Mouse (Mus musculus) limb, embryonic 14.5 days (tissue): ENCODE measurements around the gene Mavs. TPM values are rescaled to one million over a fixed set of nuclear protein-coding genes. Genes with fewer than 3 reads are reported as not detected.

ENCODE experiments used
- ATAC-seq: fragments of 200-750 bp; cut with Nextera tagmentation; 2 replicates; pipeline ENCODE4 v1.8.0; 2017; ENCODE audit warnings: low read depth, moderate number of reproducible peaks, moderate TSS enrichment; ENCODE audit not compliant: low FRiP score
- DNase-seq: peaks from one replicate; pipeline ENCODE4 v3.0.0-alpha.2; 2015; ENCODE audit warnings: low spot score
- H3K27ac ChIP-seq: fragments of 300-500 bp; sonication (generic); replicated peaks from 2 replicates; pipeline ENCODE4 v1.5.1; 2014; ENCODE audit warnings: low read depth, mild to moderate bottlenecking, low read length, moderate library complexity, mixed read lengths
- H3K27me3 ChIP-seq: fragments of 300-500 bp; sonication (generic); 2 replicates; pipeline ENCODE4 v1.6.1; 2014; ENCODE audit warnings: low read length, mixed read lengths; ENCODE audit not compliant: control insufficient read depth, insufficient read depth
- H3K36me3 ChIP-seq: fragments of 300-500 bp; sonication (generic); 2 replicates; pipeline ENCODE4 v1.6.1; 2014; ENCODE audit warnings: mild to moderate bottlenecking, low read length, moderate library complexity, mixed read lengths; ENCODE audit not compliant: control insufficient read depth, insufficient read depth
- H3K4me1 ChIP-seq: fragments of 300-500 bp; sonication (generic); 2 replicates; pipeline ENCODE4 v1.6.1; 2014; ENCODE audit warnings: antibody characterized with exemption, low read length, mixed read lengths; ENCODE audit not compliant: control insufficient read depth, insufficient read depth
- H3K4me2 ChIP-seq: fragments of 300-500 bp; sonication (generic); replicated peaks from 2 replicates; pipeline ENCODE4 v1.6.1; 2014; ENCODE audit warnings: low read depth, mild to moderate bottlenecking, low read length, moderate library complexity; ENCODE audit not compliant: severe bottlenecking
- H3K4me3 ChIP-seq: fragments of 300-500 bp; sonication (generic); replicated peaks from 2 replicates; pipeline ENCODE4 v1.5.1; 2014; ENCODE audit warnings: low read length
- H3K9ac ChIP-seq: fragments of 300-500 bp; sonication (generic); 2 replicates; pipeline ENCODE4 v1.6.1; 2014; ENCODE audit warnings: mild to moderate bottlenecking, low read depth, low read length, moderate library complexity; ENCODE audit not compliant: severe bottlenecking
- H3K9me3 ChIP-seq: fragments of 300-500 bp; sonication (generic); 2 replicates; pipeline ENCODE4 v1.6.1; 2016; ENCODE audit warnings: low read length; ENCODE audit not compliant: control insufficient read depth
- POLR2A ChIP-seq: fragments of 200-500 bp; IDR thresholded peaks from 2 replicates; pipeline ENCODE4 v1.8.0; 2012; ENCODE audit warnings: inconsistent platforms, mild to moderate bottlenecking, moderate library complexity, borderline replicate concordance; ENCODE audit not compliant: insufficient read depth, insufficient read length; ENCODE audit errors: extremely low read depth
- WGBS: fragments of 180-500 bp; shearing (Covaris S2); extraction: QIAGEN DNeasy Blood & Tissue Kit; methylation state at CpG from one replicate; pipeline ENCODE4 v1.1.7; 2014; 5-methylcytosine and 5-hydroxymethylcytosine counted together
- polyA plus RNA-seq, 2 experiments: library from polyadenylated mRNA; depleted of rRNA in 1 of 2; stranded (reverse) in 1 of 2; unstranded in 1 of 2; fragments of >200 nt; fragmentation: Nextera tagmentation in 1 of 2; extraction: Ambion mirVana in 1 of 2; gene quantifications; 2 replicates each; pipeline versions ENCODE4 v1.2.1 to v1.2.3; 2012 to 2014

Mavs gene
- polyA plus RNA-seq, 2 experiments = 18.6 to 27.4 TPM

DNA sequence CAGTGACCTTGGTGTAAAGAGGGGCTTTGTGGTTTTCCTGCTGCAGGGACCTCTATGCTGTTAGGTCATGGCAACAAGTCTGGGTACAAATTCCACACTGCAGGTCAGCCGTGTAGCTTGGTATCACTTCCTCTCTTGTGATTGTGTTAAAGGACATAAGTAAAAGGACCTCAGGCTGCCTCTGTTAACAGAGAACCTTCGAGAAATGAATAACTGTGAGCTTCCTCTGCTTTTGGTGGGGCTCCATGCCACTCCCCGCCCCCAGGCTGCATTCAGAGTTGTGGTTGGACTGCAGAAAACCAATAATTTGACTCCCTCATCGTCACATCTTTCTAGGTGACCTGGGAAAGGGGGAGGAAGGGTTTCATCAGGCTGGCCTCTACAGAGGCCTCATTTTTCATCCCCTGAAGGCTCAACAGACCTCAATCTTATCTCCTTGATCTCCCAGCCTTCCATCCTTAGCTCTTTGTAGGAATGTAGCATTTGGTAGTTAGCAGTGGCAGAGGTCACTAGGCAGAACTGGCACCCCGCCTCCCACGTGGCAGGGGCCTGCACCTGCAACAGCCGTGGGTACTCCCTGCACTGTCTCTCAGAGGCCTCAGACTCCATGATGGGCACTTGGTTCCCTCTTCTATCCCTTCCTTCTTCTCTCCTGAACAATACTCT, 1.2 kb downstream of the Mavs start:
- TF ChIP-seq POLR2A = no peak
- H3K27ac ChIP-seq = no peak overlapping the region
- no peak for ATAC-seq
- H3K27me3 ChIP-seq = no peaks in the 10 kb centered on the region
- peaks cover 22% of the 10 kb centered on the region for H3K36me3 ChIP-seq
- H3K4me3 ChIP-seq = peak overlapping the region; percentile 64; the same call in 1 of the 2 replicates
- peak overlapping the region; percentile 88 for H3K4me2 ChIP-seq
- no peak for DNase-seq
- WGBS = 75% methylated on average over 7 of the region's 7 CpGs
- H3K9ac ChIP-seq = peak overlapping the region; percentile 81; the same call in 1 of the 2 replicates
- H3K9me3 ChIP-seq = no peaks in the 10 kb centered on the region
- H3K4me1 ChIP-seq = peaks cover 14% of the 10 kb centered on the region

- Histone ChIP-seq H3K9ac (no peak overlapping the region), H3K4me3 (no peak overlapping the region), H3K4me2 (no peak overlapping the region), H3K36me3 (peaks cover 86% of the 10 kb centered on the region), H3K27ac (no peak overlapping the region), H3K4me1 (no peaks in the 10 kb centered on the region), H3K9me3 (no peaks in the 10 kb centered on the region), H3K27me3 (no peaks in the 10 kb centered on the region)
- no peak for DNase-seq
- no peak for ATAC-seq
- no peak for TF ChIP-seq POLR2A
Measured at GRCm38 (mm10) chr2:131242180-131242579, 8.3 kb downstream of the Mavs start.

DNA sequence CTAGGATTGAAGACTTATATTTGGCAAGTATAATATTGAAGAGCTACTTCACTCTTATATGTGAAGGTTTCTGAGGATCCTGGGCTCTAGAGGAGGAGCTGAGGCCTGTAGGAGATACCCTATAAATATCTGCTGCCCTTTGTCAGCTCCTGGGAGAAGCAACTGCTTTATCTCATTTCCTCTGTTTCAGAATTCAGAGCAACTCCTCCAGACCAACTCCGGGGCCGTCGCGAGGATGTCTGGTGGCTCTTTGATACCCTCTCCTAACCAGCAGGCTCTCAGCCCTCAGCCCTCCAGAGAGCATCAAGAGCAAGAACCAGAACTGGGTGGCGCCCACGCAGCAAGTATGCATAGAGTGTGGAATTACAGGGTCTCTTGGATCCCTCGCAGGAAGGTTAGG, 9.1 kb downstream of the Mavs start:
- Histone ChIP-seq H3K4me1 (no peaks in the 10 kb centered on the region), H3K9me3 (no peaks in the 10 kb centered on the region), H3K36me3 (peaks cover 89% of the 10 kb centered on the region), H3K4me3 (no peak overlapping the region), H3K27ac (no peak overlapping the region), H3K27me3 (no peaks in the 10 kb centered on the region), H3K4me2 (no peak overlapping the region), H3K9ac (no peak overlapping the region)
- 83% methylated on average over 7 of the region's 7 CpGs for WGBS
- DNase-seq = no peak
- TF ChIP-seq POLR2A = no peak
- no peak for ATAC-seq

DNA sequence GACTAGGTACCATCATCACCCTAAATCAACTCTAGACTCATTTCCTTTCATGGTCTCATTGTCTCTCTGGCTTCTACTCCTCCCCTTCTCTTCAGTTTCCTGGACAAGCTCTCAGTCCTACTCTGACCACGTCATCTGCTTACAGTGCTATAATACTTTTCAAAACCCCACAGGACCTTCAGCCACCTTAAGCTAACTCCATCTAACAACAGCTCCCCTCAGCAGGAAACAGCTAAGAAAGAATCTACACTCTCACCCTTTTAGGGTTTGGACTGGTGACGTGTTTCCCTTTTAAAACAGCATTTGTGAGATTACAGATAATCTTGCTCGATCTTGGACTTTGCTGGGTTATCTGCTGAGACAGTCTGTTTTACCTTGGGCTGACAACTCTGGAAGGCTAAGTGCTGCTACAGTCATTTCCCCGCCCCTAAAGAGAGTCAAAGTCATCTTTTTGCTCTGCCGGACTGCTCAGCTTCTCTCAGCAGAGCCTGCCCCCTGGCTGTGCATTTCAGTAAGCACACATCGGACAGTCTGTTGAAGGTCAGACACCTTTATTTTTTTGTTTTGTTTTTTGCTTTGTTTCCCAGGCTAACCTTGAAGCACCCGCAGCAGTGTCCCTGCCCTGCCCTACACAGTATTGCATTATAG, 19.9 kb downstream of the Mavs start:
- Histone ChIP-seq H3K9ac (no peak overlapping the region), H3K9me3 (no peaks in the 10 kb centered on the region), H3K4me3 (no peak overlapping the region), H3K4me1 (0 out of 2 replicates have a peak, but pooled peaks cover 4% of the 10 kb centered on the region), H3K36me3 (no peaks in the 10 kb centered on the region), H3K27ac (0 out of 2 replicates have a peak overlapping the region, but pooled peaks have one; percentile 33), H3K4me2 (0 out of 2 replicates have a peak overlapping the region, but pooled peaks have one; percentile 11), H3K27me3 (no peaks in the 10 kb centered on the region)
- TF ChIP-seq POLR2A = no peak
- 19% methylated on average over 7 of the region's 7 CpGs for WGBS
- peak; percentile 83 for ATAC-seq
- DNase-seq = peak; percentile 76

DNA sequence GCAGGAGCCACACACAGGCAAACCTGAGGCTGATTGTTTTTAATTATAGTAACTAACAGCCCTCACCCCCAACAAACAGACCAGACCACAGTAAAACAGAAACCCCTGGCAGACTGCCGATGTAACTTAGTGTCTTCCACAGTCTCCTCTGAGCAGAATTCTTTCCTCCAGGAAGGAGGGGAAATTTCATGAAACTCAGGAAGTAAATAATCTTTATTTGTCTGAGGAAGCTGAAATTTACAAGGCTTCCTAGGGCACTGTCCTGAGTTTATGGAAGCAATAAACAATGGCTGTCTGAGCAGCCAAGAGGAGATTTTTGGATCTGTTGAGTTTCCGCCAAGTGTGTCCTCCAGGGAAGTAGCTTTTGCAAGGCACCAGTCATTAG, 20.5 kb downstream of the Mavs start:
- no peaks in the 10 kb centered on the region for H3K27me3 ChIP-seq
- no peak for TF ChIP-seq POLR2A
- H3K4me2 ChIP-seq = 0 out of 2 replicates have a peak overlapping the region, but pooled peaks have one; percentile 11
- H3K9me3 ChIP-seq = no peaks in the 10 kb centered on the region
- 0 out of 2 replicates have a peak, but pooled peaks cover 4% of the 10 kb centered on the region for H3K4me1 ChIP-seq
- H3K36me3 ChIP-seq = no peaks in the 10 kb centered on the region
- ATAC-seq (peak; percentile 56; the same call in 1 of the 2 replicates), DNase-seq (peak; percentile 73)
- H3K27ac ChIP-seq = peak overlapping the region; percentile 33; the same call in 1 of the 2 replicates
- H3K4me3 ChIP-seq = no peak overlapping the region
- WGBS = 25% methylated on average over 2 of the region's 2 CpGs
- H3K9ac ChIP-seq = no peak overlapping the region
